Mouse (Mus musculus) testis, adult 2 months (tissue): Measurements from ENCODE around the gene Mpnd. TPM values are rescaled to one million over a fixed set of nuclear protein-coding genes. Genes with fewer than 3 reads are reported as not detected.

Experiments used
- H3K27ac ChIP-seq: fragments of 200-500 bp; 2 replicates; pipeline ENCODE4 v1.5.1; 2012; ENCODE audit warnings: low read depth, low read length; ENCODE audit not compliant: control insufficient read depth, insufficient read depth
- H3K27me3 ChIP-seq: fragments of 200-500 bp; 2 replicates; pipeline ENCODE4 v1.6.1; 2012; ENCODE audit warnings: mild to moderate bottlenecking, low read length, moderate library complexity; ENCODE audit not compliant: control insufficient read depth, insufficient read depth
- H3K36me3 ChIP-seq: fragments of 200-500 bp; 2 replicates; pipeline ENCODE4 v1.6.1; 2012; ENCODE audit warnings: mild to moderate bottlenecking, low read length; ENCODE audit not compliant: control insufficient read depth, insufficient read depth
- H3K4me1 ChIP-seq: fragments of 200-500 bp; 2 replicates; pipeline ENCODE4 v1.6.1; 2012; ENCODE audit warnings: low read length; ENCODE audit not compliant: control insufficient read depth, insufficient read depth
- H3K4me3 ChIP-seq: fragments of 200-500 bp; 2 replicates; pipeline ENCODE4 v1.5.1; 2012; ENCODE audit warnings: low read depth, mild to moderate bottlenecking, low read length, moderate library complexity, mixed read lengths; ENCODE audit not compliant: control insufficient read depth
- CTCF ChIP-seq: fragments of 200-500 bp; IDR thresholded peaks from 2 replicates; pipeline ENCODE4 v1.5.1; 2012; ENCODE audit warnings: low read depth, mild to moderate bottlenecking, inconsistent platforms, low read length, moderate library complexity; ENCODE audit not compliant: control insufficient read depth, insufficient read depth, insufficient replicate concordance
- POLR2A ChIP-seq: fragments of 200-500 bp; IDR thresholded peaks from 2 replicates; pipeline ENCODE4 v1.6.1; 2012; ENCODE audit warnings: low read depth, mild to moderate bottlenecking, inconsistent platforms, low read length, moderate library complexity; ENCODE audit not compliant: control insufficient read depth
- polyA plus RNA-seq: library from polyadenylated mRNA; depleted of rRNA; stranded (reverse); fragments of >200 nt; gene quantifications from 2 replicates; pipeline ENCODE4 v1.2.3, GENCODE M21; 2012

The Mpnd gene
- polyA plus RNA-seq, 1 experiment: 12.7 TPM

DNA sequence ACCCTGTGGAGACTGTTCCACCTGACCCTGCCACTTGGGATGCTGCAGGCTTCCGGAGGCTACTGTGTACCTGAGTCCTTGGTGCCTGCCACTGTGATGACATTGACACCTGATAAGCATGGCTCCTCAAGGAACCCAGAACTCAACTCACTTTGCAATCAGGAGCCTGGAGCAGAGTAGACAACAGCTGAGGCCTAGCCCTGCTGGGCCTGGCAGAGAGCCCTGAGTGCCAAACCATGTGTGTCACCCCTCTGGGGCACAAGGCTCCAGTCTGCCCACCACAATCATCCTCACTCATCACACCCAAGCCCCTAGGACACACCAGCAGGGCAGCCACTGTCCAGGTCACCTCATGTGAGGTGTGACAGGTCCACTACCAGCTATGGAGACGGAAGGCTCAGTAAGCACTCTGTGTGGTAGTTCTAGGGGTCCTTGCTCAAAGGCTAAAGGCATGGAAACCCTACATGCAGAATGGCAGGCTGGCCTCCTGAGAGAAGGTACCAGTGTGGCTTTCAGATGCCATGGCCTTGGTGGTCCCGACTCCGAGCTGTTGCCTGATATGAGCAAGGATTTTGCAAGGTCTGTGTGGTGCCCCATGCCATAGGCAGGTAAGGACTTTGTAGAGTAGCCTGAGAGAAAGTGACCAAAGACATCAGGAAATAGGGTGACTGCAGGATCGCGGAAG, 15.0 kb downstream of the Mpnd start:
- Histone ChIP-seq H3K4me1 (no peaks in the 10 kb centered on the region; the same call in 1 of the 2 replicates), H3K27ac (no peak overlapping the region), H3K36me3 (no peaks in the 10 kb centered on the region), H3K4me3 (no peak overlapping the region), H3K27me3 (no peaks in the 10 kb centered on the region)
- TF ChIP-seq POLR2A: no peak
- TF ChIP-seq CTCF: no peak

- no peaks in the 10 kb centered on the region for H3K27me3 ChIP-seq
- H3K27ac ChIP-seq: no peak overlapping the region
- H3K4me1 ChIP-seq: no peaks in the 10 kb centered on the region; the same call in 1 of the 2 replicates
- TF ChIP-seq POLR2A (no peak), CTCF (no peak)
- H3K4me3 ChIP-seq: no peak overlapping the region
- no peaks in the 10 kb centered on the region for H3K36me3 ChIP-seq
These were observed 15.8 kb downstream of the Mpnd start for GRCm38 (mm10) chr17:56021161-56021910.

GRCm38 (mm10) chr17:56022131-56022988, 16.8 kb downstream of the Mpnd start:
- Histone ChIP-seq H3K4me1 (no peaks in the 10 kb centered on the region; the same call in 1 of the 2 replicates), H3K27ac (no peak overlapping the region), H3K4me3 (no peak overlapping the region), H3K36me3 (no peaks in the 10 kb centered on the region), H3K27me3 (no peaks in the 10 kb centered on the region)
- TF ChIP-seq POLR2A (no peak), CTCF (no peak)

- Histone ChIP-seq H3K27ac (no peak overlapping the region), H3K4me1 (no peaks in the 10 kb centered on the region; the same call in 1 of the 2 replicates), H3K4me3 (no peak overlapping the region), H3K27me3 (no peaks in the 10 kb centered on the region), H3K36me3 (no peaks in the 10 kb centered on the region)
- TF ChIP-seq CTCF: no peak
- no peak for TF ChIP-seq POLR2A
These were observed 17.4 kb downstream of the Mpnd start for GRCm38 (mm10) chr17:56022989-56023290.

- Histone ChIP-seq H3K36me3 (no peaks in the 10 kb centered on the region), H3K27ac (no peak overlapping the region)
These were observed 17.9 kb downstream of the Mpnd start for GRCm38 (mm10) chr17:56023386-56023785.

GRCm38 (mm10) chr17:56024476-56024875, 19.0 kb downstream of the Mpnd start:
- Histone ChIP-seq H3K36me3 (no peaks in the 10 kb centered on the region), H3K27ac (no peak overlapping the region), H3K27me3 (no peaks in the 10 kb centered on the region), H3K4me3 (no peak overlapping the region), H3K4me1 (peaks cover 3% of the 10 kb centered on the region)
- TF ChIP-seq CTCF (no peak), POLR2A (no peak)

More at GRCm38 (mm10) chr17:56023386-56023785, 17.9 kb downstream of the Mpnd start:
- peaks cover under 1% of the 10 kb centered on the region for H3K4me1 ChIP-seq
- H3K27me3 ChIP-seq: no peaks in the 10 kb centered on the region
- TF ChIP-seq POLR2A (no peak), CTCF (no peak)
- H3K4me3 ChIP-seq: no peak overlapping the region

DNA sequence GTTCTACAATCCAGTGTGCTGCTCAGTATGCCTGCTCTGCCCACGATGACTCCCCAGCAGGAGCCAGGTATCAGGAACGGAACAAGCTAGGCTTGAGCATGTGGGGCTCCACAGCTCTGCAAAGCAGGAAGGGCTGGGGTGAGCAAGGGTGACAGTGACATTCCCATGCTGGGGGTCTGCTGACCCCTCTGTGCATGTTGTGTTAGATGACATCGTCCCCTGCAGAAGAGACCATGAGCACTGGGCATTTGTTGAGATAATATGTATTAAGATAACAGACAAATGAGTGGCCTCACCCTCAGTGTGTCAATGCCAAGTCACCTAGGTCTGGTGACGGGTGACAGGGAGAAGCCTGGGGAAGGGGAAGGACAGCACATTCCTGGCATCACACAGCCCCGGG, 19.4 kb downstream of the Mpnd start:
- Histone ChIP-seq H3K36me3 (no peaks in the 10 kb centered on the region), H3K4me3 (no peak overlapping the region), H3K27me3 (no peaks in the 10 kb centered on the region), H3K27ac (no peak overlapping the region), H3K4me1 (peaks cover 3% of the 10 kb centered on the region)
- no peak for TF ChIP-seq CTCF
- no peak for TF ChIP-seq POLR2A
